27 mouse cellular contexts compared by ENCODE assay signal in the genomic region with DNA sequence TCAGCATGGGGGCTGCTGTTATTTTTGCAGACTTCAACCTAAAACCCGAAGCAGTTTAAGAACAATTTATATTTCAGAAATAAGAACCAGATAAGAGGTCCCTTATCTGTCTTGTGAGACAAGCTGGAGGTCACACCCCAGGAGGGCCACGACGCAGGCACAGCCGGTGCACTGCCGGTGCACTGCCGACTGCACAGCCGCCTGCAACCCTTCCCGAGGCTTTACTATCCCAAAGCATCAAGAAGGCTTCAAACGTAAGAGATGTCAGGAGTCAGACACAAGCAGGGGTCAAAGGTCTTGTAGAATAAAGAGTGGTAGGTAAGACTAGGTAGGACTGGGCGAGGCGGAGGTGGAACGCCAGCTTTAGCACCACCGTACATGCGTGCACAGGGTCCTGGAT. TPM values are rescaled to one million over a fixed set of nuclear protein-coding genes. Genes with fewer than 3 reads are reported as not detected.
DNase-seq lines count a peak whose midpoint lies in the region; ATAC-seq and TF ChIP-seq lines count a peak whose summit lies in the region.
"Had no signal": no experiment of that assay in that cellular context is flagged by ENCODE, and none has a peak within 500 bp of the region (broad histone marks: within the 10 kb centered on the region; RNA-seq: fewer than 3 reads in every experiment).

No protein-coding gene starts in this region.

- peak overlapping the region; percentile 61 for H3K4me2 ChIP-seq in liver, postnatal 0 days (ENCODE audit: low read depth, low read length)
- H3K4me2 ChIP-seq: embryonic facial prominence, embryonic 12.5 days; hindbrain, embryonic 12.5 days had no signal

- WGBS in kidney, adult 2 months: 66% methylated on average over 14 of the region's 14 CpGs
- WGBS in liver, postnatal 0 days (ENCODE audit: insufficient replicate concordance): 57% methylated on average over 14 of the region's 14 CpGs

- H3K4me3 ChIP-seq in kidney, adult 2 months (ENCODE audit: insufficient read depth, low read depth, low read length): peak overlapping the region; percentile 19
- H3K4me3 ChIP-seq in testis, adult 2 months (ENCODE audit: control insufficient read depth, low read depth, low read length): no peak overlapping the region
- peak overlapping the region; percentile 23 for H3K4me3 ChIP-seq in liver, postnatal 0 days (ENCODE audit: low read depth, low read length)
- H3K4me3 ChIP-seq: embryonic facial prominence, embryonic 12.5 days; heart, embryonic 10.5 days; hindbrain, embryonic 12.5 days had no signal

- no peak for TF ChIP-seq EP300 in liver, postnatal 0 days (IDR thresholded peaks at IDR 0.05; ENCODE audit: low read depth)

- peak overlapping the region; percentile 72 for H3K27ac ChIP-seq in kidney, adult 2 months (ENCODE audit: insufficient read depth, low read depth, low read length)
- peak overlapping the region; percentile 39; the same call in 1 of the 2 replicates for H3K27ac ChIP-seq in testis, adult 2 months (ENCODE audit: control insufficient read depth, insufficient read depth, low read depth, low read length)
- 0 out of 2 replicates have a peak overlapping the region, but pooled peaks have one; percentile 12 for H3K27ac ChIP-seq in liver, postnatal 0 days (ENCODE audit: low read depth)
- H3K27ac ChIP-seq: embryonic facial prominence, embryonic 12.5 days; heart, embryonic 10.5 days; hindbrain, embryonic 12.5 days had no signal

- TF ChIP-seq POLR2A in kidney, adult 2 months (IDR thresholded peaks at IDR 0.05; ENCODE audit: low read depth, low read length): no peak
- TF ChIP-seq POLR2A in testis, adult 2 months (IDR thresholded peaks at IDR 0.05; ENCODE audit: control insufficient read depth, low read depth, low read length): no peak

- H3K27me3 ChIP-seq in kidney, adult 2 months (replicated peaks; ENCODE audit: control insufficient read depth, insufficient read depth, low read length): no peaks in the 10 kb centered on the region
- no peaks in the 10 kb centered on the region for H3K27me3 ChIP-seq in testis, adult 2 months (ENCODE audit: control insufficient read depth, insufficient read depth, low read length)
- H3K27me3 ChIP-seq in liver, postnatal 0 days (ENCODE audit: insufficient read depth, low read length): no peaks in the 10 kb centered on the region
- H3K27me3 ChIP-seq: embryonic facial prominence, embryonic 12.5 days; hindbrain, embryonic 12.5 days; Patski had no signal

- H3K36me3 ChIP-seq in kidney, adult 2 months (ENCODE audit: control insufficient read depth, insufficient read depth, low read length): no peaks in the 10 kb centered on the region; the same call in 1 of the 2 replicates
- peaks cover 6% of the 10 kb centered on the region for H3K36me3 ChIP-seq in testis, adult 2 months (ENCODE audit: control insufficient read depth, insufficient read depth, low read length)
- peaks cover 83% of the 10 kb centered on the region for H3K36me3 ChIP-seq in liver, postnatal 0 days (replicated peaks; ENCODE audit: insufficient read depth, low read length)

- TF ChIP-seq CTCF in kidney, adult 2 months (conservative IDR thresholded peaks at IDR 0.05; ENCODE audit: insufficient read depth, insufficient read length, low read depth, low read length): no peak
- no peak for TF ChIP-seq CTCF in testis, adult 2 months (IDR thresholded peaks at IDR 0.05; ENCODE audit: control insufficient read depth, insufficient read depth, insufficient replicate concordance, low read depth, low read length)
- no peak for TF ChIP-seq CTCF in liver, postnatal 0 days (IDR thresholded peaks at IDR 0.05; ENCODE audit: low read depth)

- H3K4me1 ChIP-seq in kidney, adult 2 months (ENCODE audit: control insufficient read depth, insufficient read depth, low read length): peaks cover 29% of the 10 kb centered on the region
- peaks cover 5% of the 10 kb centered on the region for H3K4me1 ChIP-seq in testis, adult 2 months (ENCODE audit: control insufficient read depth, insufficient read depth, low read length)
- H3K4me1 ChIP-seq in liver, postnatal 0 days (ENCODE audit: insufficient read depth): peaks cover 17% of the 10 kb centered on the region; the same call in 1 of the 2 replicates
- H3K4me1 ChIP-seq: embryonic facial prominence, embryonic 12.5 days; hindbrain, embryonic 12.5 days had no signal

- H3K9ac ChIP-seq in liver, postnatal 0 days (replicated peaks): no peak overlapping the region; the same call in 1 of the 2 replicates
- H3K9ac ChIP-seq: embryonic facial prominence, embryonic 12.5 days; hindbrain, embryonic 12.5 days had no signal

- DNase-seq in kidney, adult 2 months: no peak
- DNase-seq in kidney, adult 8-10 months: no peak
- no peak for DNase-seq in testis, postnatal 10 days (ENCODE audit: low spot score)
- DNase-seq in liver, postnatal 0 days: no peak
- no peak for DNase-seq in cerebellum, adult 9-11 months
- DNase-seq in adrenal gland, adult 2 months: no peak
- DNase-seq: adrenal gland, postnatal 25 days; cerebellum, adult 8-10 months; cerebellum, postnatal 25 days; gastrocnemius, postnatal 10 days; heart, adult 18-20 months; heart, postnatal 10 days; heart, postnatal 4 days had no signal

- no peaks in the 10 kb centered on the region for H3K9me3 ChIP-seq in liver, postnatal 0 days (ENCODE audit: low read length)
- H3K9me3 ChIP-seq: embryonic facial prominence, embryonic 12.5 days; heart, embryonic 10.5 days; hindbrain, embryonic 12.5 days had no signal

- ATAC-seq in liver, postnatal 0 days: no peak
- ATAC-seq: activated CD4-positive, CD25-positive, alpha-beta regulatory T cell, adult 4 months; forebrain, embryonic 16.5 days; Patski had no signal

RNA-seq across cellular contexts. Expression of a gene that starts 19.6 kb away (rescaled TPM):
- polyA plus RNA-seq in kidney, adult 2 months (2012; rRNA removed): 1.2 TPM in 2 replicates
- 0.19 and 0.30 TPM in 2 replicates for polyA plus RNA-seq in testis, adult 2 months (2012; rRNA removed)
- 0.04 TPM in 1 of 2 replicates, not detected in the other for polyA plus RNA-seq in liver, postnatal 0 days (2015; fragmentation: Nextera tagmentation; extraction: Ambion mirVana)
- total RNA-seq in adrenal gland, adult 2 months (2021): not detected
- polyA plus RNA-seq in adrenal gland, adult 2 months (2012; rRNA removed): 0.06 and 0.19 TPM in 2 replicates
- total RNA-seq: adrenal gland, adult 18-20 months; adrenal gland, postnatal 25 days; gastrocnemius, postnatal 4 days; heart, adult 18-20 months; heart, postnatal 10 days; heart, postnatal 4 days had no signal
- polyA plus RNA-seq: forebrain, embryonic 11.5 days; heart, embryonic 10.5 days; heart, embryonic 14.5 days; hindbrain, embryonic 12.5 days had no signal

RNA-seq across cellular contexts. Expression of a gene that starts 22.5 kb away (rescaled TPM):
- polyA plus RNA-seq in kidney, adult 2 months (2012; rRNA removed): 97.1 and 109 TPM in 2 replicates
- polyA plus RNA-seq in testis, adult 2 months (2012; rRNA removed): 29.3 and 38.4 TPM in 2 replicates
- polyA plus RNA-seq in liver, postnatal 0 days (2015; fragmentation: Nextera tagmentation; extraction: Ambion mirVana): 15.0 and 16.3 TPM in 2 replicates
- 100 to 1,000 TPM; 116 to 132 TPM for total RNA-seq in adrenal gland, adult 2 months (2021)
- 55.2 and 65.0 TPM in 2 replicates for polyA plus RNA-seq in adrenal gland, adult 2 months (2012; rRNA removed)

RNA-seq across cellular contexts. Expression of a gene that starts 38.0 kb away (rescaled TPM):
- 0.97 and 2.0 TPM in 2 replicates for polyA plus RNA-seq in kidney, adult 2 months (2012; rRNA removed)
- not detected in 2 replicates for polyA plus RNA-seq in testis, adult 2 months (2012; rRNA removed)
- polyA plus RNA-seq in liver, postnatal 0 days (2015; fragmentation: Nextera tagmentation; extraction: Ambion mirVana): not detected in 2 replicates
- total RNA-seq in adrenal gland, adult 2 months (2021): under 1 TPM in 1 of 2 experiments, not detected in 1; 0.69 TPM
- 0.28 TPM in 1 of 2 replicates, not detected in the other for polyA plus RNA-seq in adrenal gland, adult 2 months (2012; rRNA removed)
- total RNA-seq: adrenal gland, adult 18-20 months; gastrocnemius, postnatal 10 days; gastrocnemius, postnatal 4 days; heart, adult 18-20 months; heart, postnatal 10 days; heart, postnatal 4 days had no signal
- polyA plus RNA-seq: activated CD4-positive, CD25-positive, alpha-beta regulatory T cell, adult 4 months; C2C12; cortical plate, adult 2 months; embryonic facial prominence, embryonic 12.5 days; forebrain, embryonic 11.5 days; forebrain, embryonic 16.5 days; frontal cortex, adult 2 months; heart, embryonic 10.5 days; heart, embryonic 14.5 days; hindbrain, embryonic 12.5 days; Patski had no signal

RNA-seq across cellular contexts. Expression of a gene that starts 49.3 kb away (rescaled TPM):
- 74.0 and 96.6 TPM in 2 replicates for polyA plus RNA-seq in kidney, adult 2 months (2012; rRNA removed)
- polyA plus RNA-seq in testis, adult 2 months (2012; rRNA removed): not detected in 2 replicates
- not detected in 2 replicates for polyA plus RNA-seq in liver, postnatal 0 days (2015; fragmentation: Nextera tagmentation; extraction: Ambion mirVana)
- 1 to 10 TPM in 1 of 2 experiments, under 1 TPM in 1; 0.78 to 3.6 TPM for total RNA-seq in adrenal gland, adult 2 months (2021)
- polyA plus RNA-seq in adrenal gland, adult 2 months (2012; rRNA removed): not detected in 2 replicates
- polyA plus RNA-seq: activated CD4-positive, CD25-positive, alpha-beta regulatory T cell, adult 4 months; C2C12; cortical plate, adult 2 months; embryonic facial prominence, embryonic 12.5 days; forebrain, embryonic 11.5 days; forebrain, embryonic 16.5 days; frontal cortex, adult 2 months; heart, embryonic 10.5 days; heart, embryonic 14.5 days; hindbrain, embryonic 12.5 days had no signal

RNA-seq across cellular contexts. Expression of a gene that starts 49.4 kb away (rescaled TPM):
- polyA plus RNA-seq in kidney, adult 2 months (2012; rRNA removed): 16.5 and 16.6 TPM in 2 replicates
- not detected in 2 replicates for polyA plus RNA-seq in testis, adult 2 months (2012; rRNA removed)
- polyA plus RNA-seq in liver, postnatal 0 days (2015; fragmentation: Nextera tagmentation; extraction: Ambion mirVana): 0.12 and 0.15 TPM in 2 replicates
- total RNA-seq in adrenal gland, adult 2 months (2021): under 1 TPM; 0.45 to 0.52 TPM
- 0.16 TPM in 1 of 2 replicates, not detected in the other for polyA plus RNA-seq in adrenal gland, adult 2 months (2012; rRNA removed)
- total RNA-seq: gastrocnemius, postnatal 10 days; gastrocnemius, postnatal 4 days; heart, adult 18-20 months; heart, postnatal 10 days; heart, postnatal 4 days had no signal
- polyA plus RNA-seq: activated CD4-positive, CD25-positive, alpha-beta regulatory T cell, adult 4 months; C2C12; cortical plate, adult 2 months; forebrain, embryonic 11.5 days; forebrain, embryonic 16.5 days; frontal cortex, adult 2 months; heart, embryonic 14.5 days; hindbrain, embryonic 12.5 days had no signal

Comparison
In these comparisons a context has a peak if more than half of its experiments do, and no peak if none do; other contexts are left out.
1. H3K27ac ChIP-seq: peak in every context shown above with its lines; median percentile 72 in kidney, adult 2 months; 39 in testis, adult 2 months; 12 in liver, postnatal 0 days.